Mouse (Mus musculus) hindbrain, embryonic 13.5 days (tissue): ENCODE data around the gene Nr2f2. TPM values are rescaled to one million over a fixed set of nuclear protein-coding genes. Genes with fewer than 3 reads are reported as not detected.
A peak's percentile ranks its signal among the peaks of the same experiment; 100 is the strongest.

Source experiments
- ATAC-seq: fragments of 200-750 bp; cut with Nextera tagmentation; 2 replicates; pipeline ENCODE4 v1.8.0; 2017; ENCODE audit warnings: moderate TSS enrichment; ENCODE audit not compliant: low FRiP score
- H3K27ac ChIP-seq: fragments of 300-500 bp; sonication (generic); 2 replicates; pipeline ENCODE4 v1.5.1; 2015; ENCODE audit warnings: inconsistent platforms, mild to moderate bottlenecking, moderate library complexity
- H3K27me3 ChIP-seq: fragments of 300-500 bp; sonication (generic); 2 replicates; pipeline ENCODE4 v1.6.1; 2015; ENCODE audit warnings: mild to moderate bottlenecking, inconsistent platforms
- H3K36me3 ChIP-seq: fragments of 300-500 bp; sonication (generic); 2 replicates; pipeline ENCODE4 v1.6.1; 2015; ENCODE audit warnings: mild to moderate bottlenecking, inconsistent platforms
- H3K4me1 ChIP-seq: fragments of 300-500 bp; sonication (generic); replicated peaks from 2 replicates; pipeline ENCODE4 v1.6.1; 2015; ENCODE audit warnings: inconsistent platforms
- H3K4me2 ChIP-seq: fragments of 300-500 bp; sonication (generic); 2 replicates; pipeline ENCODE4 v1.6.1; 2015; ENCODE audit warnings: inconsistent platforms, mild to moderate bottlenecking, moderate library complexity
- H3K4me3 ChIP-seq: fragments of 300-500 bp; sonication (generic); 2 replicates; pipeline ENCODE4 v1.5.1; 2015; ENCODE audit warnings: mild to moderate bottlenecking, inconsistent platforms
- H3K9ac ChIP-seq: fragments of 300-500 bp; sonication (generic); 2 replicates; pipeline ENCODE4 v1.6.1; 2015; ENCODE audit warnings: mild to moderate bottlenecking, inconsistent platforms
- H3K9me3 ChIP-seq: fragments of 300-500 bp; sonication (generic); 2 replicates; pipeline ENCODE4 v1.6.1; 2016; ENCODE audit warnings: inconsistent platforms
- WGBS: fragments of 180-500 bp; shearing (Covaris S2); methylation state at CpG from one replicate; pipeline ENCODE4 v1.1.7; 2015; 5-methylcytosine and 5-hydroxymethylcytosine counted together
- polyA plus RNA-seq: library from polyadenylated mRNA; unstranded; fragments of >200 nt; fragmentation: Nextera tagmentation; extraction: Ambion mirVana; gene quantifications from 2 replicates; pipeline ENCODE4 v1.2.1, GENCODE M21; 2015

Gene Nr2f2
- polyA plus RNA-seq, 1 experiment from 2014 or later: 134 TPM

DNA sequence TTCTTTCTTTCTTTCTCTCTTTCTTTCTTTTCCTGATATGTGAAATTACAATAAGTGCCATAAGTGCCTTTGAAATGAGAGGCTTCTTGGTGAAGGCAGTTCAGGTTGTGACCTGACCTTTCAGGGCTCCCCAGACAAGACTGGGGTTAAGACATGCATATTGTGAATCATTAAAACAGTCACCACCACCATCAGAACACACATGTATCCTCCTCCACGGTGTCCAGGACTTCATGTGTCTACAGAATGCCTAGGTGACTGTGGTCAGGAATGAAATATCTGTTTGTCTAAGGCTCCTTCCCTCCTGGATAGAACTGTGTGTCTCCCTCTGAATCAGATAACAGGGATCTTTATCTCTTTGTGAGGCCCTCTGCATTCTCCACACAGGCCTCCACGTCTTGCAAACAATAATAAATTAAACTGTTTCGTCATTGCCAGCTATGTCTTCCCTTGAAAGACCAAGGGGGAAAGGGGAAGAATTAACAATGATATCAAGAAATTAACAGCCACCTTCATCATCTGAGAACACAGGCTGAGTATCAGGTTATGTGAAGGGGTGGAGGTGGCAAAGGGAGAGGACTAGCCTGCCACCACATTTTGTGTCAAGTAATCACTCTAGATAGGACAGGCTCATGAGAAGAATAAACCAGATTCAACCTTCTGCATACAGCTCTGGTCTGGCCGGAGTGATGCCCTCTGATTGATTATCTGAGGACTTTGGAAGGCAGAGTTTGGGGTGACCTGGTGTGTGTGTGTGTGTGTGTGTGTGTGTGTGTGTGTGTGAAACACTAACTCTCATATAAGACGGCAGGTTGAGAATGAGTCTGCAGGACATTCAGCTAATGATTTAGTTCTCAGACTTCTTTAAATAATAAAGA is 10.6 kb downstream of the Nr2f2 start:
- peaks cover 37% of the 10 kb centered on the region for H3K4me1 ChIP-seq
- 9% methylated on average over 5 of the region's 5 CpGs for WGBS
- peak overlapping the region; percentile 100 for H3K27ac ChIP-seq
- H3K36me3 ChIP-seq: 0 out of 2 replicates have a peak, but pooled peaks cover 17% of the 10 kb centered on the region
- peak overlapping the region; percentile 99 for H3K9ac ChIP-seq
- H3K27me3 ChIP-seq: peaks cover 8% of the 10 kb centered on the region; the same call in 1 of the 2 replicates
- ATAC-seq: no peak
- no peaks in the 10 kb centered on the region for H3K9me3 ChIP-seq
- H3K4me3 ChIP-seq: peak overlapping the region; percentile 94
- H3K4me2 ChIP-seq: peak overlapping the region; percentile 83

DNA sequence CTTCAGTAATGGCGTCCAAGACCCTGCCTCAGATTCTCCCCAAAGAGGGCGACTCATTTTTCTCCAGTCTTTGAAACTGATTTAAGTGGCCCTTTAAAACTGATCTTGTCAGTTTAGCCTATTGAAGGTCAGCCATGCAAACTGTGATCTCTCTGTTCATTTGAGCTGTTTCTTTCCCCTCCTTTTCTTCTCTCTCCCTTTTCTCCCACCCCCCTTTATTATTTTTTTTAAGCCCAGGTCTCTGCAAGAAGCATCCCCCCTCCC is 11.2 kb downstream of the Nr2f2 start:
- no peaks in the 10 kb centered on the region for H3K9me3 ChIP-seq
- 0 out of 2 replicates have a peak, but pooled peaks cover 17% of the 10 kb centered on the region for H3K36me3 ChIP-seq
- H3K4me1 ChIP-seq: peaks cover 40% of the 10 kb centered on the region
- no peak for ATAC-seq
- H3K4me2 ChIP-seq: peak overlapping the region; percentile 83
- peaks cover 8% of the 10 kb centered on the region; the same call in 1 of the 2 replicates for H3K27me3 ChIP-seq
- H3K27ac ChIP-seq: peak overlapping the region; percentile 100
- H3K9ac ChIP-seq: peak overlapping the region; percentile 99
- WGBS: 10% methylated on average over 2 of the region's 2 CpGs
- H3K4me3 ChIP-seq: peak overlapping the region; percentile 94

DNA sequence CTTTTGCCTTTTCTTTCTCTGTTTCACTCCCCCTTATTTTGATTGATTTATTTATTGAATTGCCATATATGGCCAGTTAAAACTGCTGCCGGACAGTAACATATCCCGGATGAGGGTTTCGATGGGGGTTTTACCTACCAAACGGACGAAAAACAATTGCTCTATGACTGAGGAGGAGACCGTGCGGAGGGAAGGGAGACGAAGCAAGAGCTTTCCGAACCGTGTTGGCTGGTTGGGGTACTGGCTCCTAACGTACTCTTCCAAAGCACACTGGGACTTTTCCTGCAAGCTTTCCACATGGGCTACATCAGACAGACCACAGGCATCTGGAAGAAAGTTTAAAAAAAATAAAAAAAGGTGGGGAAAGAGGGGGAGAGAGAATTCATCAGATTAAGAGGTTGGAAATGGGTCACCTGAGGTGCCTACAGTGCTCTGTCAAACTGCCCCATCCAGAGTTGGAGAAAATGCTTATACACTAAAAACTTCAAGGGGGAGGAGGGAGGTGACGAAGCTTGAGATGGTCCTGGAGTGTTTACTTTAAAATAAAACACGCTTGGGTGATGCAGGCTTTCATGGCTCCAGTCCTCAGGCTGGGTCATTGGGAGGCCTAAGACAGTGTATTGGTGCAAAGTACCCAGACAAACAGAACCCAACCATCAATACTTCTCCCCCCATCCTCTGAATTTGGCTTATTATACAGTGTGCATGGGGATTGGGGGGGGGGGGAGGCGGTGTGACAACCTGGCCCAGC is 11.8 kb downstream of the Nr2f2 start:
- Histone ChIP-seq H3K4me2 (peak overlapping the region; percentile 83), H3K9ac (peak overlapping the region; percentile 99), H3K27me3 (peaks cover 13% of the 10 kb centered on the region), H3K4me3 (peak overlapping the region; percentile 94), H3K9me3 (no peaks in the 10 kb centered on the region), H3K36me3 (0 out of 2 replicates have a peak, but pooled peaks cover 17% of the 10 kb centered on the region), H3K4me1 (peaks cover 45% of the 10 kb centered on the region), H3K27ac (peak overlapping the region; percentile 100)
- 7% methylated on average over 14 of the region's 14 CpGs for WGBS
- ATAC-seq: 0 out of 2 replicates have a peak, but pooled peaks have one; percentile 8

DNA sequence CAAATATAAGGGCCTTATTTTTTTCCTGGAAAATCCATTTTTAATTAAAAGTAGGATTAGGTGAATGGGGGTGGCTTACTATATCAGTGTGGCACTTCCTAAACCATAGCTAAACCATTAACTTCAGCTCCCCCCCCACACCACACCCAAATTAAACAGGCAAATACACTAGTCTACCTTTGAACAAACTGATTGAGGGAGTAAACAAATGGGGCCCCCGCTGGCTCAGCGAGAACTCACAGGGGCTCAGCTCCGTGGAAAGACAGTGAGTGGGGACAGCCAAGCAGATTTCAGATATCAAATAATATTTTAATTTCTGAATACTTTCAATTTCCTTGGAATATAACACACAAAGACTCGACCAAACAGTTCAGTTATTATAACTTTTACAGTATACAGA is 13.4 kb downstream of the Nr2f2 start:
- ATAC-seq: no peak
- peaks cover 18% of the 10 kb centered on the region for H3K27me3 ChIP-seq
- H3K36me3 ChIP-seq: 0 out of 2 replicates have a peak, but pooled peaks cover 17% of the 10 kb centered on the region
- peak overlapping the region; percentile 83 for H3K4me2 ChIP-seq
- no peaks in the 10 kb centered on the region for H3K9me3 ChIP-seq
- peaks cover 59% of the 10 kb centered on the region for H3K4me1 ChIP-seq
- 3% methylated on average over 4 of the region's 4 CpGs for WGBS
- peak overlapping the region; percentile 96 for H3K27ac ChIP-seq
- peak overlapping the region; percentile 92 for H3K9ac ChIP-seq
- peak overlapping the region; percentile 67 for H3K4me3 ChIP-seq

DNA sequence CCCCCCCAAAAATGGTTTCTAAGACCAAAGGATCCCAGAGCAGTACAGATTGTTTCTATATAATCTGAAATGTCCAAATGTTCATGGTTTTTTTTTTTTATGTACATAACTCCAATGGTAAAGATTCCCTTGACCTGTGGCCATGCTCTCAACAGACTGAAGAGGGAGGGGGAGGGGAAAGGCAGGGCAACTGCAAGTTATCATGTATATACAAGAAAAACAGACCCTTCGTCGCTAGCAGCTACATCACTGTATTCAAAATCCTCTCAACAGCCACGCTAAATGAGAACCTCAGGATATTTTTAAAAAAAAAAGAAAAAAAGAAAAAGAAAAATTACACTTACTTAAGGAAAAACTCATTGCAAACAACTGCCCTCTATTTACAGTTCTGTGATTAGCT is 13.9 kb downstream of the Nr2f2 start:
- WGBS: 15% methylated on average over 3 of the region's 3 CpGs
- H3K4me1 ChIP-seq: peaks cover 59% of the 10 kb centered on the region
- peak overlapping the region; percentile 67 for H3K4me3 ChIP-seq
- peak overlapping the region; percentile 92 for H3K9ac ChIP-seq
- H3K4me2 ChIP-seq: peak overlapping the region; percentile 83
- 0 out of 2 replicates have a peak, but pooled peaks cover 13% of the 10 kb centered on the region for H3K36me3 ChIP-seq
- peaks cover 19% of the 10 kb centered on the region for H3K27me3 ChIP-seq
- peak overlapping the region; percentile 96 for H3K27ac ChIP-seq
- H3K9me3 ChIP-seq: no peaks in the 10 kb centered on the region
- no peak for ATAC-seq

DNA sequence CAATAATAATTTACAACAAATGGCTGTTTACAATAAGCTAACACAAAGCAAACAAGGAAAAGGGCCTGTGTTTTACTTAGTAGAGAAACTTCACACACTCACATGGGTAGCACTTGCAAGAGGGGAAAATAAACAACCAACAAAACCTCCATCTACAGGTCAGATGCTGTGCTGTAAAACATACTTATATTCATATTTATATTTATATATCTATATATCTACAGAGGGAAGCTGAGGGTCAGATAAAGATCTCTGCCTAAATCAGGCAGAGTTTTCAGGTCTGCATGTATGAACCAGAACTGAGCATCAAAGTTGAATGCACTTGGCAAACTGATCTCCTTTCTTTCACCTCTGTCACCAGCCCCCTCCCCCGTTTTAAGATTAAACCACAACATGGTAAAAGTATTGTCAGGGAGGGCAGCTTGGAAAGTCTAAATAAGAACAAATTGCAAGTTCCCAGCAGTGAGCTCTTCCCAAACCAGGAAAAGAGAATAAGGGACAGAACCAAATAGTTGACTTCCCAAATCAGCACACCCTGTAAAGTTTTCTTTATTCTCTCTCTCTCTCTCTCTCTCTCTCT is 14.5 kb downstream of the Nr2f2 start:
- Histone ChIP-seq H3K9me3 (no peaks in the 10 kb centered on the region), H3K4me2 (peak overlapping the region; percentile 83), H3K9ac (peak overlapping the region; percentile 92), H3K27ac (peak overlapping the region; percentile 96), H3K27me3 (peaks cover 17% of the 10 kb centered on the region), H3K4me1 (peaks cover 59% of the 10 kb centered on the region), H3K4me3 (peak overlapping the region; percentile 67), H3K36me3 (0 out of 2 replicates have a peak, but pooled peaks cover 10% of the 10 kb centered on the region)
- no peak for ATAC-seq
- 3% methylated on average over 1 of the region's 1 CpGs for WGBS

DNA sequence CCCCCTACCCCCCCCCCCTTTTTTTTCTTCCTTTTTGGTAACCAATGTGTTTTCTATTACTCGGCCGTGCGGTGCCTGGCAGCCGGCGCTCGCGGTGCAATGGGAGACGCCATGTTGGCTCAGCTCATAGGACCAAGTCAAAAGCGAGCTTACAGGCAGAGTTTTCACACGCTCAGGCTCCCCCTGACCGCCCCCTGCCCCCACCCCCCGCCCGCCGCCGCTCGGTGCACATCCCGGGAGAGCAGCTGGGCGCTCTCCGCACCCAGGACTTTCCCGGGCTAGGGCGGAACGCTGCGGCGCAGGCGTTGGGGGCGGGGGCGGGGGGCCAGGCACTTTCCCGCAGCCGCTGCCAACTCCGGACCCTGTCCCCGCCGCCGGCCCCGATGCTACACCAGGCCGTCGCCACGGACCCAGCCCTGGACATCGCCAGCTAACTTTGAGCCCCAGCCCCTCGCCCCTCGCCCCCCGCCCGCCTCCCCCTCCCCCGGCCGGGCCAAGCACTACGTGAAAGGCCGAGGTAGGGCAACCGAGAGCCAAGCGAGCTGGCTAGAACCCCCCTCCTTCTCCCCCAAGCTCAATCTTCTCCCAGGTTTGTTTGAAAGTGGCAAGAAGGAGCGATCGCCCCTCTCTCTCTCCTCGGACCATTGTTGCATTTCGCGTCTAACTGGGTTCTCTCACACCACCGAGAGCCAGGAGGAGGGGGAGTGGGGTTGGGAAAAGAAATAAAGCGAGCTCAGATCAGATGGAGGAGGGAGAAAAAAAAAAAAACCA is 15.6 kb downstream of the Nr2f2 start:
- peaks cover 16% of the 10 kb centered on the region for H3K27me3 ChIP-seq
- H3K9me3 ChIP-seq: no peaks in the 10 kb centered on the region
- ATAC-seq: peak; percentile 75
- 0% methylated on average over 49 of the region's 55 CpGs for WGBS
- 0 out of 2 replicates have a peak, but pooled peaks cover 3% of the 10 kb centered on the region for H3K36me3 ChIP-seq
- peak overlapping the region; percentile 92 for H3K9ac ChIP-seq
- peak overlapping the region; percentile 96 for H3K27ac ChIP-seq
- H3K4me3 ChIP-seq: peak overlapping the region; percentile 67
- H3K4me2 ChIP-seq: peak overlapping the region; percentile 83
- peaks cover 59% of the 10 kb centered on the region for H3K4me1 ChIP-seq

DNA sequence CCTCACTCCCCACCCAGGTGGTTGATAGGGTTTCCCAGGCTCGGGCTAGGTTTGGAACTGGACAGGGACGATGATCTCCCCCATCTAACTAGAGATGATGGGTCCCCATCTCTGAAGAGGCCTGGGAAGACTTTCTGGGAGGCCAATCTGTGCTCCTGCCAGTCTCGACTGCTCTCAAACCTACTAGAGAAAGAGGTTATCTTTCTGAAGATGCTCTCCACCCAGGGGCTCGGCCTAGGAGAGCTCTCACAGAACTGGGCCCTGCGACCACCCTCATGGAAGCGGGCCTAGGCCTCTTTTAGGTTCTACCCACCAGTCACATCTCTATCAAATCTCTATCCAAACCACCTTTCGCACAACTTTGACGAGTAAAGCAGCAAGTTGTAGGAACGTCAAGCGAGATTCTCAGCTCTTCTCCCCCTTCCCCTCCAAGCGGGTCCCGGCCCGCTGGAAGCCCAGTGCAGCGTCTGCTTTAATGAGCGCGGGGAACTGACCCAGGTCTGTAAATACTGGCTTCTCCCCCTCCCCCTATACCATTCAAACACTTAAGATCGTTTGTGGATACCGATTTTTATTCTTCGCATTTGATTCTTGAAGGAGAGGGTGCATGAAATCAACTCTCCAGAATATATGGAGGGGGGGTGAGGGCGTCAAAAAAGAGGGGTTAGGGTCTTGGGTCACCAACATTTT is 16.4 kb downstream of the Nr2f2 start:
- WGBS: 4% methylated on average over 20 of the region's 20 CpGs
- Histone ChIP-seq H3K27me3 (peaks cover 18% of the 10 kb centered on the region), H3K4me1 (peaks cover 60% of the 10 kb centered on the region)

DNA sequence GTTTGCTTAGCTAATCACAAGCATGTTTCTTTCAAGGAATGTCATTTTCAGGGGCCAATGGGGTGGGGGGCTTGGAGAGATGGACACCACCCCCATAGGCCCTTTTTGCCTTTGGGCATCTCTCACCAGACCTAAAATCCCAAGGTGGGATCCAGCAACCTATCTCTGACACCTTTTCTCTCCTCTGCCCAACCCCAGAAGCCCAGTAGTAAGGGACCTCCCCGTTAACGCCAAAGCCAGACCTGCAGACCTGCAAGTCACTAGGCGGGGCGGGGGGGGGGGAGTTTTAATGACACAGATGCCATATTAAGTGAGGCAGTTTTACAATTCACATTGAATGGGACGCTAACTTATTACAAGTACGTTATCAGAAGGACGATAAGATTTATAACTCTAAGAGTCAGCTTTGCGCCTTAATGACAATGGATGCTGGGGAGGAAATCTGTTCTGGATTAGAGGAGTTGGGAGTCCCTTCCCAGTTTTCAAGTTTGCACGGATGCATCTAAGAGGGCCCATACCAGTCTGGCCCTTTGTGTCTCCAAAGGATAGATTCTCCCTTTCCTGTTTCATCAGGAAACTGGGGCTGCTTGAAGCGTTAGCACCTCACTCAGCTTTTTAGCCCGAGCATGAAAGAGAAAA is 17.4 kb downstream of the Nr2f2 start:
- Histone ChIP-seq H3K4me3 (peak overlapping the region; percentile 67), H3K4me1 (peaks cover 62% of the 10 kb centered on the region), H3K27me3 (peaks cover 26% of the 10 kb centered on the region), H3K27ac (peak overlapping the region; percentile 96), H3K4me2 (peak overlapping the region; percentile 83), H3K9me3 (no peaks in the 10 kb centered on the region), H3K36me3 (no peaks in the 10 kb centered on the region), H3K9ac (peak overlapping the region; percentile 92)
- no peak for ATAC-seq
- WGBS: 16% methylated on average over 11 of the region's 11 CpGs

More for the DNA sequence above, 16.4 kb downstream of the Nr2f2 start:
- no peak for ATAC-seq
- no peaks in the 10 kb centered on the region for H3K36me3 ChIP-seq
- H3K9ac ChIP-seq: peak overlapping the region; percentile 92
- H3K27ac ChIP-seq: peak overlapping the region; percentile 96
- H3K4me2 ChIP-seq: peak overlapping the region; percentile 83
- no peaks in the 10 kb centered on the region for H3K9me3 ChIP-seq
- H3K4me3 ChIP-seq: peak overlapping the region; percentile 67

DNA sequence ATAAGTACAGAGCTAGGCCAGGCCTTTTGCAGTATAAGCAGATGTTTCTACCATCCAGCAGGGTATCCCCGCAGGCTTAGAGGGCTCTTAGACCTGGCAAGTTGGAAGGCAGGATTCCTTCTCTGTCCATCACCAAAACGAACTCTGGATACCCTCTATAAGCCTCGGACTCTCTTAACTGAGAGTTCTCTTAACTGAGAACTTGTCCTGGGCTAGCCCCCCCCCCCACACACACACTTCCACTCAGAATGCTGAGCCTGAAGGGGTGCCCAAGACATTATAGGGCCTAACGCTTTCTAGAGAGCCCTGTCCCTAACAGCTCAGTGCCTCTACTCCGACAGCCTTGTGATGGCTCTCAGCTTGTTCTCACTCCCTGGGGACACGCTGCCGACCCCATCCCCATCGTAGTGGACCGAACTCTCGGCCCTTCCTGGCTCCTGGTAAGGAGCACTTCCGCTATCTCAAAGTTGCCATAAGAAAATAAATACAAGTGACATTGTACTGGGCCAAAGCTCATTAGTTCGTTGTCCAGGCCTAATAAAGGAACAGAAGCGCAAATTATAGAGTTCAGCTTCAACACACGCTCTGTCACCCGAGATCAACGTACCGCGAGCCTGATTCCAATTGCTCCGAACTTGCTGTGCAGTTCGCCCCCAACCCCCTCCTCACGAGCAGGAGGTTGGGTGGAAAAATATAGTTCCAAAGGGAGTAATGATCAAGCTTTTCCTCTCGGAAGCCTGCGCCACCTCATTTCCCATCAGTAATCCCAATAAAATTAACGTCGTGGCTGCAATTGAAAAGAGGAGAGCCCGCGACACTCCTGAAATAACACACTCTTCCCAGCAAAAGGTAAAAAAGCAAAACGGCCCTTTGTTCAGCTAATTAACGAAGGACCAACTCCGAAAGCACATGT is 18.2 kb downstream of the Nr2f2 start:
- Histone ChIP-seq H3K36me3 (no peaks in the 10 kb centered on the region), H3K4me1 (peaks cover 69% of the 10 kb centered on the region), H3K9me3 (no peaks in the 10 kb centered on the region), H3K4me3 (peak overlapping the region; percentile 67), H3K27ac (peak overlapping the region; percentile 96), H3K27me3 (peaks cover 34% of the 10 kb centered on the region), H3K9ac (peak overlapping the region; percentile 92), H3K4me2 (peak overlapping the region; percentile 83)
- no peak for ATAC-seq
- WGBS: 10% methylated on average over 30 of the region's 30 CpGs
